Mouse (Mus musculus): ENCODE results near the gene Tjap1. TPM values are rescaled to one million over a fixed set of nuclear protein-coding genes. Genes with fewer than 3 reads are reported as not detected.

The Tjap1 gene
- polyA plus RNA-seq, 1 experiment from 2014 or later = 26.4 TPM

- H3K27ac ChIP-seq (ENCODE audit: low read depth, low read length) = no peak overlapping the region
- DNase-seq (ENCODE audit: low spot score) = no peak
- H3K27me3 ChIP-seq (replicated peaks; ENCODE audit: control insufficient read depth, insufficient read depth, low read length) = no peaks in the 10 kb centered on the region
- 74% methylated on average over 6 of the region's 6 CpGs for WGBS
- no peak overlapping the region for H3K4me2 ChIP-seq
- H3K9me3 ChIP-seq (ENCODE audit: control insufficient read depth, low read length) = no peaks in the 10 kb centered on the region
- no peak overlapping the region for H3K4me3 ChIP-seq (ENCODE audit: low read depth, low read length)
- ATAC-seq (replicated peaks; ENCODE audit: low FRiP score) = no peak
- no peaks in the 10 kb centered on the region for H3K4me1 ChIP-seq (replicated peaks; ENCODE audit: control insufficient read depth, insufficient read depth, low read length)
- peaks cover 34% of the 10 kb centered on the region for H3K36me3 ChIP-seq (ENCODE audit: control insufficient read depth, insufficient read depth, low read length)
- H3K9ac ChIP-seq (ENCODE audit: low read depth, low read length) = no peak overlapping the region
These were observed 15.8 kb downstream of the Tjap1 start for GRCm38 (mm10) chr17:46266986-46267385.

- peaks cover 40% of the 10 kb centered on the region for H3K36me3 ChIP-seq (ENCODE audit: control insufficient read depth, insufficient read depth, low read length)
- no peak overlapping the region for H3K4me3 ChIP-seq (ENCODE audit: low read depth, low read length)
- H3K27me3 ChIP-seq (replicated peaks; ENCODE audit: control insufficient read depth, insufficient read depth, low read length) = no peaks in the 10 kb centered on the region
- WGBS = 35% methylated on average over 14 of the region's 14 CpGs
- no peaks in the 10 kb centered on the region for H3K9me3 ChIP-seq (ENCODE audit: control insufficient read depth, low read length)
- 0 out of 2 replicates have a peak, but pooled peaks have one; percentile 22 for ATAC-seq (replicated peaks; ENCODE audit: low FRiP score)
- no peaks in the 10 kb centered on the region for H3K4me1 ChIP-seq (replicated peaks; ENCODE audit: control insufficient read depth, insufficient read depth, low read length)
- peak; percentile 78 for DNase-seq (ENCODE audit: low spot score)
- H3K4me2 ChIP-seq = no peak overlapping the region
- H3K27ac ChIP-seq (ENCODE audit: low read depth, low read length) = no peak overlapping the region
- no peak overlapping the region for H3K9ac ChIP-seq (ENCODE audit: low read depth, low read length)
These were observed 16.8 kb downstream of the Tjap1 start for GRCm38 (mm10) chr17:46265918-46266618.

GRCm38 (mm10) chr17:46265502-46265901 lies 17.3 kb downstream of the Tjap1 start:
- Histone ChIP-seq H3K36me3 (ENCODE audit: control insufficient read depth, insufficient read depth, low read length) (peaks cover 40% of the 10 kb centered on the region), H3K4me1 (replicated peaks; ENCODE audit: control insufficient read depth, insufficient read depth, low read length) (no peaks in the 10 kb centered on the region), H3K4me2 (no peak overlapping the region), H3K9me3 (ENCODE audit: control insufficient read depth, low read length) (no peaks in the 10 kb centered on the region), H3K9ac (ENCODE audit: low read depth, low read length) (no peak overlapping the region), H3K4me3 (ENCODE audit: low read depth, low read length) (no peak overlapping the region), H3K27me3 (replicated peaks; ENCODE audit: control insufficient read depth, insufficient read depth, low read length) (no peaks in the 10 kb centered on the region), H3K27ac (ENCODE audit: low read depth, low read length) (no peak overlapping the region)
- no peak for ATAC-seq (replicated peaks; ENCODE audit: low FRiP score)
- WGBS = 87% methylated on average over 12 of the region's 12 CpGs
- DNase-seq (ENCODE audit: low spot score) = no peak

GRCm38 (mm10) chr17:46262201-46262694 lies 20.6 kb downstream of the Tjap1 start:
- H3K9ac ChIP-seq (ENCODE audit: low read depth, low read length) = no peak overlapping the region
- H3K27me3 ChIP-seq (replicated peaks; ENCODE audit: control insufficient read depth, insufficient read depth, low read length) = no peaks in the 10 kb centered on the region
- H3K9me3 ChIP-seq (ENCODE audit: control insufficient read depth, low read length) = no peaks in the 10 kb centered on the region
- WGBS = 90% methylated on average over 5 of the region's 5 CpGs
- no peak for ATAC-seq (replicated peaks; ENCODE audit: low FRiP score)
- H3K27ac ChIP-seq (ENCODE audit: low read depth, low read length) = no peak overlapping the region
- H3K4me3 ChIP-seq (ENCODE audit: low read depth, low read length) = no peak overlapping the region
- peaks cover 54% of the 10 kb centered on the region for H3K36me3 ChIP-seq (ENCODE audit: control insufficient read depth, insufficient read depth, low read length)
- DNase-seq (ENCODE audit: low spot score) = no peak
- no peak overlapping the region for H3K4me2 ChIP-seq
- H3K4me1 ChIP-seq (replicated peaks; ENCODE audit: control insufficient read depth, insufficient read depth, low read length) = peaks cover 5% of the 10 kb centered on the region; the same call in 1 of the 2 replicates

GRCm38 (mm10) chr17:46259675-46260074 lies 23.2 kb downstream of the Tjap1 start:
- WGBS = 90% methylated on average over 17 of the region's 17 CpGs
- no peak for DNase-seq (ENCODE audit: low spot score)
- Histone ChIP-seq H3K36me3 (ENCODE audit: control insufficient read depth, insufficient read depth, low read length) (peaks cover 47% of the 10 kb centered on the region), H3K9ac (ENCODE audit: low read depth, low read length) (no peak overlapping the region), H3K4me2 (no peak overlapping the region), H3K4me3 (ENCODE audit: low read depth, low read length) (no peak overlapping the region), H3K27ac (ENCODE audit: low read depth, low read length) (no peak overlapping the region), H3K27me3 (replicated peaks; ENCODE audit: control insufficient read depth, insufficient read depth, low read length) (peaks cover 8% of the 10 kb centered on the region), H3K9me3 (ENCODE audit: control insufficient read depth, low read length) (no peaks in the 10 kb centered on the region), H3K4me1 (replicated peaks; ENCODE audit: control insufficient read depth, insufficient read depth, low read length) (peaks cover 5% of the 10 kb centered on the region; the same call in 1 of the 2 replicates)
- ATAC-seq (replicated peaks; ENCODE audit: low FRiP score) = no peak

GRCm38 (mm10) chr17:46258279-46259053 lies 24.4 kb downstream of the Tjap1 start:
- ATAC-seq (replicated peaks; ENCODE audit: low FRiP score) (no peak), DNase-seq (ENCODE audit: low spot score) (no peak)
- Histone ChIP-seq H3K4me1 (replicated peaks; ENCODE audit: control insufficient read depth, insufficient read depth, low read length) (peaks cover 11% of the 10 kb centered on the region), H3K36me3 (ENCODE audit: control insufficient read depth, insufficient read depth, low read length) (peaks cover 40% of the 10 kb centered on the region), H3K27ac (ENCODE audit: low read depth, low read length) (no peak overlapping the region), H3K27me3 (replicated peaks; ENCODE audit: control insufficient read depth, insufficient read depth, low read length) (peaks cover 17% of the 10 kb centered on the region), H3K4me3 (ENCODE audit: low read depth, low read length) (no peak overlapping the region), H3K4me2 (no peak overlapping the region), H3K9ac (ENCODE audit: low read depth, low read length) (no peak overlapping the region), H3K9me3 (ENCODE audit: control insufficient read depth, low read length) (no peaks in the 10 kb centered on the region)
- WGBS = 78% methylated on average over 30 of the region's 30 CpGs

- no peak overlapping the region for H3K4me3 ChIP-seq (ENCODE audit: low read depth, low read length)
- H3K9ac ChIP-seq (ENCODE audit: low read depth, low read length) = no peak overlapping the region
- peaks cover 17% of the 10 kb centered on the region for H3K27me3 ChIP-seq (replicated peaks; ENCODE audit: control insufficient read depth, insufficient read depth, low read length)
- WGBS = 38% methylated on average over 6 of the region's 6 CpGs
- H3K4me2 ChIP-seq = no peak overlapping the region
- peaks cover 41% of the 10 kb centered on the region for H3K36me3 ChIP-seq (ENCODE audit: control insufficient read depth, insufficient read depth, low read length)
- DNase-seq (ENCODE audit: low spot score) = no peak
- no peak overlapping the region for H3K27ac ChIP-seq (ENCODE audit: low read depth, low read length)
- H3K4me1 ChIP-seq (replicated peaks; ENCODE audit: control insufficient read depth, insufficient read depth, low read length) = peaks cover 17% of the 10 kb centered on the region
- ATAC-seq (replicated peaks; ENCODE audit: low FRiP score) = no peak
- H3K9me3 ChIP-seq (ENCODE audit: control insufficient read depth, low read length) = no peaks in the 10 kb centered on the region
These were observed 27.7 kb downstream of the Tjap1 start for GRCm38 (mm10) chr17:46255147-46255546.

GRCm38 (mm10) chr17:46254106-46254505 lies 28.7 kb downstream of the Tjap1 start:
- Histone ChIP-seq H3K4me1 (replicated peaks; ENCODE audit: control insufficient read depth, insufficient read depth, low read length) (peaks cover 22% of the 10 kb centered on the region), H3K4me3 (ENCODE audit: low read depth, low read length) (peak overlapping the region; percentile 68), H3K27ac (ENCODE audit: low read depth, low read length) (no peak overlapping the region), H3K9ac (ENCODE audit: low read depth, low read length) (peak overlapping the region; percentile 66; the same call in 1 of the 2 replicates), H3K27me3 (replicated peaks; ENCODE audit: control insufficient read depth, insufficient read depth, low read length) (peaks cover 17% of the 10 kb centered on the region), H3K36me3 (ENCODE audit: control insufficient read depth, insufficient read depth, low read length) (peaks cover 43% of the 10 kb centered on the region), H3K9me3 (ENCODE audit: control insufficient read depth, low read length) (no peaks in the 10 kb centered on the region), H3K4me2 (peak overlapping the region; percentile 99)
- ATAC-seq (replicated peaks; ENCODE audit: low FRiP score) (0 out of 2 replicates have a peak, but pooled peaks have one; percentile 1), DNase-seq (ENCODE audit: low spot score) (peak; percentile 66)
- under 1% methylated on average over 48 of the region's 54 CpGs for WGBS
